Mouse (Mus musculus) brain, embryonic 14.5 days (tissue): ENCODE measurements at regions not wholly inside any gene's neighbourhood (a gene's known extent, or its start where the extent isn't known, plus 50 kb on each side); places are given as distances from the start of the nearest gene placed in this dataset.

ENCODE experiments used
- CTCF ChIP-seq: fragments of 200-500 bp; IDR thresholded peaks from 2 replicates; pipeline ENCODE4 v1.5.1; 2012; ENCODE audit warnings: inconsistent platforms, mild to moderate bottlenecking, moderate library complexity, borderline replicate concordance; ENCODE audit not compliant: insufficient read depth, insufficient read length; ENCODE audit errors: extremely low read depth
- POLR2A ChIP-seq: fragments of 200-500 bp; IDR thresholded peaks from 2 replicates; pipeline ENCODE4 v1.6.1; 2012; ENCODE audit warnings: mild to moderate bottlenecking, inconsistent platforms, borderline replicate concordance; ENCODE audit not compliant: poor library complexity, insufficient read depth, insufficient read length, severe bottlenecking; ENCODE audit errors: extremely low read depth

- TF ChIP-seq CTCF (no peak), POLR2A (no peak)
These were observed 303.2 kb upstream of the 4930412O13Rik start for GRCm38 (mm10) chr2:9577868-9578267.
